Mouse (Mus musculus) left cerebral cortex, adult 2 months (tissue): ENCODE data around the gene Drc3. TPM values are rescaled to one million over a fixed set of nuclear protein-coding genes. Genes with fewer than 3 reads are reported as not detected.

Source experiments
- DNase-seq, 2 experiments: peaks; one replicate each; pipeline ENCODE4 v3.0.0; 2021 to 2022; ENCODE audit warnings: low spot score in 2 of 2, mixed read lengths in 1 of 2; ENCODE audit errors: extremely low spot score in 1 of 2
- H3K27ac ChIP-seq: fragments of 200-600 bp; 2 replicates; pipeline ENCODE4 v1.8.1; 2022
- H3K4me3 ChIP-seq: fragments of 200-600 bp; 2 replicates; pipeline ENCODE4 v1.8.1; 2022
- CTCF ChIP-seq: fragments of 200-600 bp; IDR thresholded peaks from 2 replicates; pipeline ENCODE4 v1.8.1; 2022; ENCODE audit warnings: antibody characterized with exemption, mild to moderate bottlenecking, moderate library complexity
- intact Hi-C: fragments of 180-260 bp; cut with DNase I; formaldehyde crosslinking; loops from one replicate; pipeline ENCODE4 v1.15.1; 2025
- long read RNA-seq, 2 experiments: library from polyadenylated mRNA; stranded (forward); transcript quantifications; one replicate each; pipeline ENCODE4 v2.0.0; 2021; ENCODE audit warnings: borderline mapping rate in 2 of 2
- total RNA-seq, 2 experiments: library from RNA; stranded (reverse); gene quantifications; 2 replicates each; pipeline ENCODE4 v1.2.3; 2021

Drc3 gene
- total RNA-seq = 10 to 100 TPM; 11.7 to 12.5 TPM
- long read RNA-seq, experiment 1, partial matches to known transcripts = 1 of 8 reads
- long read RNA-seq, experiment 1, other reads (novel, unspliced or antisense) = 3 of 8 reads
- long read RNA-seq, experiment 2, transcript Drc3-203 (14 exons, 1,858 nt) = major isoform, 5 of 12 reads
- long read RNA-seq, experiment 2, partial matches to known transcripts = 2 of 12 reads
- long read RNA-seq, experiment 2, other reads (novel, unspliced or antisense) = 5 of 12 reads

- Histone ChIP-seq H3K4me3 (peak within 1 kb of the TSS; percentile 83), H3K27ac (peak within 1 kb of the TSS; percentile 98)
- intact Hi-C loops = loop anchor here (2.0 to 5.0 kb wide), 4 partner anchors 35 to 185 kb away; partner anchors contain the start of gene Alkbh5
- peak; percentile 97 to 100 for DNase-seq
- no peak for TF ChIP-seq CTCF
Observed at GRCm38 (mm10) chr11:60352559-60353411, at the start of gene Drc3, which contains the start of gene Tom1l2. Gene Drc3, plus strand, starts transcription at chr11:60353329. Gene Tom1l2, minus strand, starts transcription at chr11:60352905.

- H3K4me3 ChIP-seq = no peak overlapping the region
- intact Hi-C loops = no loop called here
- no peak for DNase-seq
- H3K27ac ChIP-seq = peak overlapping the region; percentile 40; the same call in 1 of the 2 replicates
- TF ChIP-seq CTCF = no peak
Observed at GRCm38 (mm10) chr11:60303497-60303896, 49.6 kb upstream of the Drc3 start.

GRCm38 (mm10) chr11:60305611-60306010 is 47.5 kb upstream of the Drc3 start:
- intact Hi-C loops = no loop called here
- no peak for DNase-seq
- no peak overlapping the region for H3K4me3 ChIP-seq
- H3K27ac ChIP-seq = peak overlapping the region; percentile 53
- TF ChIP-seq CTCF = peak; percentile 13

GRCm38 (mm10) chr11:60306834-60307233 is 46.3 kb upstream of the Drc3 start:
- H3K27ac ChIP-seq = no peak overlapping the region
- H3K4me3 ChIP-seq = no peak overlapping the region
- intact Hi-C loops = no loop called here
- no peak for DNase-seq
- TF ChIP-seq CTCF = peak; percentile 74

- no peak for DNase-seq
- intact Hi-C loops = no loop called here
- peak; percentile 45 for TF ChIP-seq CTCF
- Histone ChIP-seq H3K4me3 (no peak overlapping the region), H3K27ac (no peak overlapping the region)
Observed at GRCm38 (mm10) chr11:60307375-60307825, 45.7 kb upstream of the Drc3 start.

- Histone ChIP-seq H3K4me3 (no peak overlapping the region), H3K27ac (no peak overlapping the region)
- no peak for TF ChIP-seq CTCF
- DNase-seq = no peak
- intact Hi-C loops = no loop called here
Observed at GRCm38 (mm10) chr11:60308061-60308460, 45.1 kb upstream of the Drc3 start.

- DNase-seq = no peak
- intact Hi-C loops = no loop called here
Observed at GRCm38 (mm10) chr11:60308506-60309116, 44.5 kb upstream of the Drc3 start.

GRCm38 (mm10) chr11:60309875-60310274 is 43.3 kb upstream of the Drc3 start:
- no peak for DNase-seq
- no peak for TF ChIP-seq CTCF
- no peak overlapping the region for H3K27ac ChIP-seq
- no peak overlapping the region for H3K4me3 ChIP-seq
- intact Hi-C loops = loop anchor here (5.0 kb wide), 1 partner anchor 102 kb away; no protein-coding TSS in a partner anchor

More at GRCm38 (mm10) chr11:60308506-60309116, 44.5 kb upstream of the Drc3 start:
- Histone ChIP-seq H3K4me3 (no peak overlapping the region), H3K27ac (no peak overlapping the region)
- no peak for TF ChIP-seq CTCF

GRCm38 (mm10) chr11:60311025-60311854 is 41.9 kb upstream of the Drc3 start:
- peak; percentile 63 to 73 for DNase-seq
- intact Hi-C loops = loop anchor here (5.0 kb wide), 1 partner anchor 101 kb away; no protein-coding TSS in a partner anchor
- peak; percentile 5 for TF ChIP-seq CTCF
- peak overlapping the region; percentile 45 for H3K27ac ChIP-seq
- no peak overlapping the region for H3K4me3 ChIP-seq

GRCm38 (mm10) chr11:60316250-60316649 is 36.9 kb upstream of the Drc3 start:
- intact Hi-C loops = loop anchor here (5.0 kb wide), 1 partner anchor 36 kb away; the partner anchor contains the start of genes Drc3 and Tom1l2
- Histone ChIP-seq H3K4me3 (no peak overlapping the region), H3K27ac (peak overlapping the region; percentile 87)
- no peak for DNase-seq
- TF ChIP-seq CTCF = no peak

- no peak for TF ChIP-seq CTCF
- Histone ChIP-seq H3K27ac (peak overlapping the region; percentile 87), H3K4me3 (no peak overlapping the region)
- intact Hi-C loops = loop anchor here (5.0 kb wide), 1 partner anchor 35 kb away; the partner anchor contains the start of genes Drc3 and Tom1l2
- no peak for DNase-seq
Observed at GRCm38 (mm10) chr11:60316883-60317282, 36.2 kb upstream of the Drc3 start.
